Mouse (Mus musculus) left cerebral cortex, adult 18-20 months (tissue): ENCODE measurements around the gene Mbnl2. TPM values are rescaled to one million over a fixed set of nuclear protein-coding genes. Genes with fewer than 3 reads are reported as not detected.

Experiments used
- DNase-seq, 2 experiments: peaks; one replicate each; pipeline ENCODE4 v3.0.0; 2021 to 2022; ENCODE audit warnings: low spot score in 2 of 2, mixed read lengths in 1 of 2
- total RNA-seq, 2 experiments: library from RNA; stranded (reverse); gene quantifications; 2 replicates each; pipeline ENCODE4 v1.2.3; 2021

Gene Mbnl2
- total RNA-seq, 2 experiments from 2014 or later, result 241 to 268 TPM

DNA sequence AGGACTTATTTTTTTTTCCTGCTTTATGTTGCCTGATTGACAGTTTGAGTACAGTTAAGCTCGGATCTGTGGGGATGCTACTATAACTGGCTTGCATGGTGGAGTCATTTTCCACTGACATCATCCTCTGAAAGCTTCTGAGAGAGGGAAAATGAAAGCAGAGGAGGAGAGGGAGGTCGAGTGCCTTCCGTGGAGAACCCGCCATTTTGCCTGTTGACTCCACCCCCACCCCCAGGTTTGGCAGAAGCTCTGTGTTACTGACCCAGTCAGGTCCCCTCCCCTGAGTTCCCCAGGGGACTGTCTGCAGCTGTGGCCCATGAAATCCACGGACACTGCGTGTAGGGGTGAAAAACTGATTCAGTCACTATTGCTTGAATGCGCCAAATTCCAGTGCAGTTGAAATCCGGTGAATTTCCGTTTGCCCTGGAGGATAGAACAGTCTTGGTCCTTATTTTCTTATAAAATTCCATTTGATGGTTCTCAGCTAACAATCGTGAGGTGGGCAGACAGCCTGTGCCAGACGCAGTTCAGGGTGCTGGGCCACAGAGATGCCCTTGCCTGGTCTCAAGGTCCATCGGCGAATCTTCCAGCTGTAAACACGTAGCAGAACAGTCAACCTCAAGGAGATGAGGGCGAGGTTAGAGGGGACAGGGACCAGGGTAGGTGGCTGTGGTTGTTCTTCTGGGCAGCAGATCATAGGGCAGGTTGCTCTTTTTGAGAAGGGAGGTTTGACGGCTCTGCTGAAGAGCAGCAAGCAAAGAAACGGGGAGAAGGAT is 20.9 kb downstream of the Mbnl2 start:
- no peak for DNase-seq

DNA sequence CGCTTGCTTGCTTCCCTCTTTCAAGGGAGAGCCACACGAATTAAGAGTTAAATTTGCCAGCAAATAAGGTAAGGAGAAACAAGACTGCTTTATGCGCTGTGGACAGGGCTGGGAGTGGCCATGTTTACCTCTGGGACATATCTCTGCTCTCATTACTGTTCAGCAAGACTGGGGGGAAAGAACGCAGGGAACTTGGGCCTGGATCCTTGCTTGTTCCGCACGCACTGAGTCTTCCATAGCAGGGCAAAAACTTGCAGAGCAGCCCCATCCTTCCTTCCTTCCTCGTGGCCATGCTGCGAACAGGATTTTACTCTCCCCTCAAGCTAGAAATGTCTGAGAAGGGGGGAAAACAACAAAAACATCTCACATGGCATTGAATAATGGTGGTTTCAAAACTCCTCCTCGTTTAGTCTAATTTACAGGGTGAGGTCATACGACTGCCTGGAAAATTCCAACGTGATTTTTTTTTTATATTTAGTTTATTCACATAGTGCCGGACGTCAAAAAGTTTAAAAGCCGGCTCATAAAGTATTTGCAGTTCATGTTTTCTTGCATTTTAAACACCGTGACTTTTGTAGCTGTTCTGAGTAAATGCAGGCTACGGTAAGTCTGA is 21.8 kb downstream of the Mbnl2 start:
- DNase-seq, result no peak

DNA sequence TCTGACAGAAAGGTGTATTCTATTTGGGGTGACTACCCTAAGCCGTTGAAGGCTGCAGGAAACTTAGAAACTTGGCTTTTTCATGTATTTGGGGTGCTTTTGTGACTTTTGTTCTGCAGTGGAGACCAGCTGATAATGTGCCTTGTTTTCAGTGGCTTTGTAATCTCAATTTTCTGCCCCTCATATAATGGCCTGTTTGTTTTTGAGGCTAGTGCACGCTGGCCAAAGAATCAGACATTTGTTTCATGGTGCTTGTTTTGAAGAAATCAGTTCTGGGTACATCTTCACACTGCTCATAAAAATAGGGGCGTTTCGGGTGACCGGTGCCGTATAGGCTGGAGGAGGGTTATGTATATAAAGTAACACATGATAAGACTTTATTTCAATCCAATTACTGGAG is 22.4 kb downstream of the Mbnl2 start:
- DNase-seq, result no peak

DNA sequence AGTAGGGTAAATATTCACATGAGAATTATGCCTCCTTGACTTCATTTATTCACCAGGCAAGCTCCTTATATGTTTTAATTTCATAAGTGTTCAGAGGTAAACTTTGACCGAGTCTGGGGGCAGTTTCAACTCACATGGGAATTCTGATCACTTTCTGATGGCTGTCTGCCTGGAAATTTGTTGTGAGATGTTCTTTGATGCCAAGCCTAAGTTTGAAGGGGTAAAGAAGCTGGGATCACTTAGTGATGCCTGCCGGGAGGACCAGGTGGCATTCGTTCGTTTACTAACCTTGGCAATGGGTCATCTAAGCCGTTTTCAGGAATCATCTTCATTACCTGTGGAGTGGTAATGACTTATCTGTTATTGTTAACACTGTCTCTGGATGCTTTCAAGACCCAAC is 23.0 kb downstream of the Mbnl2 start:
- no peak for DNase-seq

DNA sequence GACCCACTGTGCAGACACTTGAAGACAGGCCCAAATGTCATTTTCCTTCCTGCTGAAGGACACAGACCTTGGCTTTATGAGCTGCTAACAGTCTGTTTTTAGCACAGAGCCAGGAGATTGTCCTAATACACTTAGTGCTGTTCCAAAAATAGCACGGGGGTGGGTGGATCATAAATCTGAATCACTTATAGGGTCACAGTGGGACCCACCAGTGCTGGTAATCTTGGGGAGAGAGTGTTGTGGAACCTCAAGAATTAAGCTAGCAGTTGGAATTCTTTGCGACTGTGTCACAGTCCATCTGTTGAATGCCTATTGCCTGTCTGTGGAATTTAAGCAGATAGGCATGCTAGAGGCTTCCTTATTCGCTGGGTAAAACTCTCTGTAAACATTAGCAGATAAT is 24.2 kb downstream of the Mbnl2 start:
- no peak for DNase-seq

DNA sequence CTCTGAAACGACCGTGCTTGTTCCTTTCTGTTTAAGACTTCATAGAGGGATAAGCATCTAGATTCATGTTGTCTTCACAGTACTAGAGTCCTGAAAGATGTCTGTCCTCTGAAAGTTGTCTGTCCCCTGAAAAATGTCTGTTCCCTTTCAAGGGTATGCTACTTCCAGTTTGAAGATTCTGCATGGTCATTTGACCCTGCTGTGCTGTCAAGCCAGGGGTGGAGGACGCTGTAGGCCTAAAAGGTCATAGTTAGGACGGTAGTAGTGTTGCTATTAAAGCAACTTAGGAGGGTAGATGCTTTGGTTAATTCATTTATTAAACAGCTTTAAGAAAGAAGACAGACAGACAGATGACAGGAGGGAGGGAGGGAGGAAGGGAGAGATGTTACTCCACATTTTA is 24.7 kb downstream of the Mbnl2 start:
- DNase-seq, result no peak

DNA sequence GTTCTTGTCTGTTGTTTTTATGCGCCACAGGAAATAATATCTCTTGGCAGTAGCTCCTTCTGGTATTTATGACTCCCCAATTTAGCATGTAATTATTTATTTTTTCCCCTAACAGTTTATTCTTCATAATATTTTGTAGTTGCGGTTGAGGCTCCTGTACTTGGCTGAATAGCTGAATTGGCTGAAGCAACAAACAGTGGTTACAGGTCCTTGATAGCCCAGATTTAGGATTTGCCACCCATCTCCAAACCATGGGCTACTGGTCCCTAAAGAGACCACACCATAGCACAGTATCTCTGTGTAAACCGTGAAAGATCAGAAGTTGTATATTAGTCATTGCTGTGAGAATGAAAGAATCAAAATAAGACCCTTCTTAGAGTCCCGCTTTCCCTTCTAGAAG is 25.3 kb downstream of the Mbnl2 start:
- DNase-seq, result no peak

DNA sequence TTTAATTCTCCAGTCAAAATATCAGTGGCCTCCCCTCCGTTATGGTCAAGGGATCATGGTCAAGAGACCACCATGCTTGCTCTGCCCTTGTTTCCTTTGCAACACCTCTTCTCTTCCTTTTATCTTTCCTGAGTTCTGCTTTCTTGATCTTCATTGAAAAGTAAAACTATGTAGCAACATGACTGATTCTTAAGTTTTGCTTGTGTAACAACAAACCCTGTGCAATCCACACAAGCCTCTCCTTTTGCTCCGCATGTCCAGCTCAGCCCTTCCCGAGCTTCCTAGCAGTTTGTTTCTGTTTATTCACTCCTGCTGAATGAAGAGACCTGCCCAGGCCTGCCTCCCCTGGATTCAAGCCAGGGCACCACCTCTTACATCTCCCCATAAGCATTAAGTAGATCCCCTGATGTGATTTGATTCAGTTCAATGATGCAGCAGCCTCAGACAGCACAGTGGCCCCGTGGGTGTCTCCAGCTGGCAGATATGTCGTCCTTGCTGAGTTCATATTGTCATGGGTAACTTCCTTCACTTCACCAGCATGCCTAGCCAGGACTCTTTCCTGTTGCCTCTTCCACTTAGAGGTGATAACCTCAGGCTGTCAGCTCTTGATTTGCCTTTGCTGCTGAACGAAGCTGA is 27.6 kb downstream of the Mbnl2 start:
- DNase-seq, result no peak

DNA sequence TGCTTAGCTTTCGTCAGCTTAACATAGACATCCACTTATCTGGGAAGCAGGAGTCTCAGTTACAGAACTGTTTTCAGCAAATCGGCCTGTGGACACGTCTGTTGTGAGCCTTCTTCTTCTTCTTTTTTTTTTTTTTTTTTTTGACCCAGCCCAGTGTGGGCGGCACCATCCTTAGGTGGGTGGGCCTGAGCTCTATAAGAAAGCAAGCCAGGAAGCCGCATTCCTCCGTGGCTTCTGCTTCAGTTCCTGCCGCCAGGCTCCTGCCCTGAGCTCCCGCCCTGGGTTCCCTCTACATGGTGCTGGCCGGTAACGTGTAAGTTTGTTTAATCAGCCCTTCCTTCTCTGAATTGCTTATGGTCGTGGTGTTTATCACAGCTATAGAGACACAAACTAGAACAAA is 30.8 kb downstream of the Mbnl2 start:
- DNase-seq, result no peak

DNA sequence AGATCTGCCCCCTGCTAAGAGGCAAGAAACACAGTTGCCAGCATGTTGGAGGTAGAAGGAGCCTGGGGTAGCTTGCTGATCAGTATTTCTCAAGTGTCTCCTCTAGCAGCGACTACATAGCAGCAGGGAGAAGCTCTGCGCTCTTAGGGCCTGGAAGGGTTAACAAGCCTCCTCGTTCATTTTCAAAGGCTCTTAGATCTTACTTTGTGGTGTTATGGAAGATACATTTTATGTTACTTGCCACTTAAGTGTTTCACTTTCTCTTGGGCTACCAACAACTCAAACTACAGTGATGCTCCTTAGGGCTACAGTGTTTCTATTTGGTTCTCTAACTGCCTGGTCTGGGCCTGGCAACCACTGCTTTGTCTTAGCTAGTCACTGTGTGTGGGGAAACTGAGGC is 31.9 kb downstream of the Mbnl2 start:
- DNase-seq, result no peak

DNA sequence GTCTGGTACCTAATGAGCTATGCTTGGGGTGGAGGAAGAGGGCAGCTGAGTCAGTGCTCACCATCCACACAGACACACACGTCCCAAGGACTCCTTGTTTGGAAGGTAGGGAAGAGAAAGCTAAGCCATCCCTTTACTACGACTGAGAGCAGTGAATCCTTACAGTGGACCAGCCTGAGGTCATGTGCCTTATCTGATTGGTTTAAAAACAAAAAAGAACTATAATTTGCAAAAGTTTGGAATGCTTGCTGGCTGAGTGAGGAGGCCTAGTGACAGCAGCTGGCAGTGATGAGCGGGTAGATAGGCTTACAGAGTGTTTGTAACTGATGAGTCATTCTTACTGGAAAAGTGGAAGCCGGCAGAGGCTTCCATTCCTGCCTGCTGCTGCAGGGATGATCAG is 32.5 kb downstream of the Mbnl2 start:
- DNase-seq, result no peak

DNA sequence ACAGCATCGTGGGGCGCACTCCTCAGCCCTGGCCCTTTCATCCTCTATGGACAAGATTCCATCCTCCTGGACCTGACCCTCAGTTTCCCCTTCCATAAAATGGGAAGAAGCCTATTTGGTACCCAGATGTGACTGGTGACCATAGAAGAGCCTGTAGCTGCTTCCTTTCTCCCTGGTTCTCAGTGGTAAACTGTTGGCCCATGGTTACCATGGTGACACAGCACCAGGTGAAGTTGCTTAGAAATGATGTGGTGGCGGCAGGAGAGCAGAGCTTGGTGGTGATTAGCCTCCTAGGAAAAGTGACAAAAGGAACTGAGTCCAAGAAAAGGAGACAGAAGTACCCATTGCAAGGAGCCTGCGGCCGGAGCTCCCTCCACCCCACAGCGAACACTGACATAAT is 34.2 kb downstream of the Mbnl2 start:
- no peak for DNase-seq

DNA sequence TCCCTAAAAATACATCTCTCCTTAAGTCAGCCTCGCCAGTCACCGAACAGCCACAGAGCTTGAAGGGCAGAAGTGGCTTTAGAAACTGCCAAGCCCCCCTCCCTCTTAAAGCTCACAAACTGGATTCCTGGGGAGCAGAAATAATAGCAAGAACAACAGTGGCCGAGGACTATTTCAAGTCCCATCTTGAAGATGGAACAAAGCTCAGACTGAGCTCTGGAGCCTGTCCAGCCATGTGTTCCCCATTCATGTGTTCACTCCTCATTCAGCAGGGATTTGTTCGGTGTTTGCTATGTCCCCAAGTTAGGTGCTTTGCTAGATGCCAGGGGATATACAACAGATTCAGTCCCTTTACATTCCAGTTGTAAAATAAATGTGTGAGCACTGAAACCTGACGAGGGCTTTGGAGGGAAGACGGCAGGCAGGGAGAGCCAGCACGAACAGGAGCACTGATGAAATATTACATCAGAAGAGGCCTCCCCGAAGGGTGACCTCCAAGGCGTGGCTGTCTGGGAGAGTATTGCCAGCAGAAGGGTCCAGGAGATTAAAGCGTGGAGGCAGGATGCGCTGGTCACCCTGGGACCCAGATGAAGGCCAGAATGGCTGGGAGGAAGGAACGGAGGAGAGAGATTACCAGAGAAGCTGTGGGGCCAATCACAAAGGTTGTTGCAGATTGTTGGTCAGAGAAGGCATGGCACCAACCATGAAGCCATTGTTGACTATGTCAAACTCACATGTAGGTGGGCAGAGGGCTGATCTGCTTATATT is 36.0 kb downstream of the Mbnl2 start:
- DNase-seq, result no peak

DNA sequence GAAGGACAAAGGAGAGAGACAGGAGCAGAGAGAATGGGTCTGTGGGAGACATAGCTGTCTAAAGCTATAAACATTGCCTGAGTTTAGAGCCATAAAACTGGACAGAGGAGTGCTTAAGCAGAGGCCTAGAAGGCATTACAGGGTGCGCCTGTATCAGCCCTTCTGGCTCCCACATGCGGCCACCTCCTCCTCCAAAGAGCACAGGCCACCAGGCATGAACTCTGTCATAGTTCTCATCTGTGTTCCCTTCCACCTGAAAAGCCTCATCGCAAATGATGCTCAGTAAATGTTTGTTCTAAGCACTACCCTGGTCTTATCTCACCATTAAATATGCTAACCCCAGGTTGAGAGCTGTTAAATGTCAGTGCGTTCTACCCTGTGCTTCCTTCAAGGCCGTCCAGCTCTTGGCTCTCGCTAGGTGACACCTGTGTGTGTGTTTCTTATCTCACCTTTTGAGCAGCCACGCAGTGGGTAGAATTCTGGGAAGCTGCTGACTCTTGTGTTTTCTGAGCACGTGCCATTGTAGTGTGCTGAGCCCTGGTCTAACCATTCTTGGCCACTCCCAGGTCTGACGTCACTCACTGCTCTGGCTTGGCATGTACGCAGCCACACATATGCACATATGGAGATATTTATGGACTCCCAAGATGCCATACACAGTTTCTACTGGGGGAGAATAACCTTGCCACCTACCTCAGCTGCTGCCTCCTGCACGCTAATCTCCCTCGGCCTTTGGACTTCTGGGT is 37.4 kb downstream of the Mbnl2 start:
- DNase-seq, result no peak

DNA sequence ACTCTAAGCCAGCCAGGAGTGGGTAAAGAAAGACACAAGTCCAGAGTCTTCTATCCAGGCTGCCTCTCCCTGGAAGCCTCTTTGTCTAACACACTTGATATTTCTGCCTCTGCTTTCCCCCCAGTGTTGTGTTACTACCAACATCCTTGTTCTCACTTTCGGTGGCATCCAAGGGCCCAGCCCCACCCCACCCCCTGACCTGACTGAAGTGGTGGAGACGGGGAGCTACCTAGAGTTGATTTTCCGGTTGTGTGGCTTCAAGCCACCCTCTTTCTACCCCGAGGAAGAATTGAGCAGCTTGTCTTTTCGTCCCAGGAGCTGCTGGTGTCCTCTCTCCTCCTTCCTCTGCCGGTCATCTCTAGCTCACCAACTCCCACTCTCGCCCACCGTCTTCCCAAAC is 38.0 kb downstream of the Mbnl2 start:
- no peak for DNase-seq

DNA sequence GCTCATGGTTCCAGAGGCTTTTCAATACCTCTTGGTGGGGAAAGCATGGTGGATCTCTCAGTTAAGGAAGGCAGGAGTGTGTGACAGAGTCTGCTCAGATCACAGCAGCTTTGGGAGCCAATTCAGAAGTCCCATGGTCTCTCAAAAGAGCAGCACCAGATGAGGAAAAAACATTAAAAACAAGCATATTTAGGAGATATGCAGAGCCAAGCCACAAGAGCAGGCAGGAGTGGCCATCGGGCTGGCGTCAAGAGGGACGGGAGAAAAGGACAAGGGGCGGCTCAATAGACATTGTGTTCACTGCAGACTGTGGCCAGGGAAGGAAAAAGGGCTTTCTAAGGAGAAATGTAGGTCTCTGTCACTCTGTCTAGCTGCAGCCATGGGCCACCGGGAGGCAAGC is 40.3 kb downstream of the Mbnl2 start:
- no peak for DNase-seq

DNA sequence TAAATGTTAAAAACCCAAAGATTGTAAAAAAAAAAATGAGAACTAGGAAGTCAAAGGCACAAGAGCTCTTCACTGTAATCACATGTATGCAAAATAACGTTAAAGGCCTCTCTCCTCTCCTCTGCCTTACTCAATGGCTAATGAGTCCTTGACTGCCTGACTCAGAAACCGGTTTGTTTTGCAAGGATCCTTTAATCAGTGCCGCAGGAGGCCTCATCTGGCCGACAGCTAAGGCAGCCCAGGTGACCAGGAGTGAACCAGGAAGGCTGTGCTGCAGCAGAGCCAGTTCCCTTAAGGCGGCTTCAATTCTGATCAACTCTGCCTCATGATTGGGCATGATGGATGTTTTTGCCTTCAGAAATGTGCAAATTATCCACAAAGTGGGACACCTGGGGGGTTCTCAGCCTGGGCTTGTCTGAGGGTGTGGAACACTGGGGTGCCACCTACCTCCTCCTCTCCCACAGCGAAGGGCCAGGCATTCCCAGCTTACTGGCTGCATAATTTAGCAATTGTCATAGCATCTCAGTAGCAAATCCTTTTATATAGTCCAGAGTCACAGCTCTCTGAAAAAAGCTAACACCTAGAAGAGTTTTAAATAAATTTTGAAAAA is 43.0 kb downstream of the Mbnl2 start:
- DNase-seq, result no peak

DNA sequence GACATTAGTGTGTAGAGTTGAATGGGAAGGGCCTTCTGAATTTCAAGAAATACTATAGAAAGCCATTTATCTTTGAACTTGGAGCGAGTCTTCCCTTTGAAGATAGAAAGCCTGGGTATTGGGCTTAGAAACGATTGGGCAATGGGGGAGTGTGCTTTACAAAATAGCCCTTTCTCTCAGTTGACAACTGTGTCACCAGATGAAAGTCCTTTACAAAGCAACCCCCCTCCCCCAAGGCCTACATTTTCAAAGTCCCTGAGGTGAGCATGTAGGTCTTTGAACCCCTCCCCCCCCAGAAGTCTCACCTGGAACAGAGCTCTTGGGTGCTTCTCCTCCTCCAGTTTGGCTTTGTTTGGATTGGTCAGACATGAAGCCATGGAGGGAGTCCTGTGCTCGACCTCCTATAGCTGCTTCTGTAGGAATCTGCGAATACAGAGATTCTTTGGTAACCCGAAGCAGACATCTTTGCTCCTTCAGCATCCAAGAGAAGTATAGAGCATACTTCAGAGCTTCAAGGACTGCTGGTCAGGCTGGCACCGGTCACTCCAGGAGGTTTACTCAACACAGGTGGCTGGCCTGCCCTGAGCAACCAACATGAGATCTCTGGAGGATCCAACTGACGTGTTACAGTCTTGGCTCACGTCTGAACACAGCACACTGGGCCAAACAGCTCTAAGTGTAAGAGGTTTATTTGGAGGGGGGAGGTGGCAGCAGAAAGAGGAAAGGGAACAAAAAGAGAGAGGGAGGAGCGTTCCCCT is 43.7 kb downstream of the Mbnl2 start:
- DNase-seq, result no peak

DNA sequence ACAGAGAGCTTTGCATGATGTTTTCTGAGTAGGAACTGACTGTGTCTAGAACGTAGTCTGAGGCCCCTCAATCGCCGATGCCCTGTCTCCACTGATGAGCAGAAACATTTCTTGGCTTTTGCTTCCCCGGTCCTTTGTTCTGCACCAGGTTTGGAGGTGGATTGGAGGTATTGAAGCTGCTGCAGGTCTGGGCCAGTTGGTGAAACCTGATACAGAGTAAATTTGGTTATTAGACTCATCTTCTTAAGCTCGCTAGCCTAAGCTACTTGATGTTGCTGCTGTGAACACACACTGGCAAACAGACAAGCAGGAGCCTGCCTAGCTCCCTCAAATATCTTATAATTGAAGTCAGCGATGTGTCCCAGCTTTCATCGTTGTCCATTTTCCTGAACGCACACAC is 46.6 kb downstream of the Mbnl2 start:
- DNase-seq, result no peak

DNA sequence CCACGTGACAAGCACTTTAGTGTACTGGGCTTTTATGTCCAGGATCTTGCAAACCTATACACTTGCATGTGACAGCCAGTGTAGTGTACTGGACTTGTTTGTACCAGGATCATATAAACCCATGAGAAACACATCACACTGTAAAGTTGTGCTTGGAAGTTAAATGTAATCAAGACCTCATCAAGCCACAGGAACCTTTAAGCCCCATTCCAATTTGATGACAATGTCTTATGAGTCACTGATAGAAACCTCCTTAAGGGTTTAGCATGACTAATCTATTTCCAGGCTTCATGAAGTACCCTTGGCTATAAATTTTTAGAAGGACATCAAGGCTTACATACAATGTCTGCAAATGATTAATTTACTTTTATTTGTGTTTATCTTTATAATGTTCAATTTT is 47.6 kb downstream of the Mbnl2 start:
- DNase-seq, result no peak
